Mouse (Mus musculus) monocyte, adult 2 months (primary cell): ENCODE data around the gene Crb1.

ENCODE experiments used
- DNase-seq, 2 experiments: peaks; one replicate each; pipeline ENCODE4 v3.0.0; 2022; ENCODE audit warnings: low spot score in 2 of 2, low read depth in 1 of 2

Crb1 gene

GRCm38 (mm10) chr1:139232636-139233035, 144.3 kb downstream of the Crb1 start:
- no peak for DNase-seq

GRCm38 (mm10) chr1:139224309-139224949, 152.5 kb downstream of the Crb1 start:
- DNase-seq, result no peak

- DNase-seq, result no peak
These were observed 153.1 kb downstream of the Crb1 start for GRCm38 (mm10) chr1:139223804-139224203.

- no peak for DNase-seq
These were observed 161.6 kb downstream of the Crb1 start for GRCm38 (mm10) chr1:139215311-139215710.

- no peak for DNase-seq
These were observed 166.4 kb downstream of the Crb1 start for GRCm38 (mm10) chr1:139210505-139210904.

- no peak for DNase-seq
These were observed 167.1 kb downstream of the Crb1 start for GRCm38 (mm10) chr1:139209796-139210195.

- DNase-seq, result no peak
These were observed 170.6 kb downstream of the Crb1 start for GRCm38 (mm10) chr1:139206259-139206658.

- DNase-seq, result no peak
These were observed 173.9 kb downstream of the Crb1 start for GRCm38 (mm10) chr1:139203026-139203425.

- DNase-seq, result no peak
These were observed 182.4 kb downstream of the Crb1 start for GRCm38 (mm10) chr1:139194428-139195028.

GRCm38 (mm10) chr1:139194011-139194410, 182.9 kb downstream of the Crb1 start:
- DNase-seq, result no peak

- DNase-seq, result no peak
These were observed 184.3 kb downstream of the Crb1 start for GRCm38 (mm10) chr1:139192635-139193034.

- no peak for DNase-seq
These were observed 196.3 kb downstream of the Crb1 start for GRCm38 (mm10) chr1:139180481-139181149.

GRCm38 (mm10) chr1:139179707-139180106, 197.2 kb downstream of the Crb1 start:
- no peak for DNase-seq

- DNase-seq, result no peak
These were observed 202.7 kb downstream of the Crb1 start for GRCm38 (mm10) chr1:139174058-139174832.

- no peak for DNase-seq
These were observed 214.1 kb downstream of the Crb1 start for GRCm38 (mm10) chr1:139162814-139163213.

- DNase-seq, result no peak
These were observed 215.3 kb downstream of the Crb1 start for GRCm38 (mm10) chr1:139161619-139162018.

- no peak for DNase-seq
These were observed 220.5 kb downstream of the Crb1 start for GRCm38 (mm10) chr1:139156397-139156796.

- DNase-seq, result no peak
These were observed 223.4 kb downstream of the Crb1 start for GRCm38 (mm10) chr1:139153493-139153892.

- DNase-seq, result no peak
These were observed 223.9 kb downstream of the Crb1 start for GRCm38 (mm10) chr1:139153006-139153405.
